21 mouse cellular contexts compared by ENCODE assay signal in genomic region chr3:86179714-86180113, GRCm38 (mm10). TPM values are rescaled to one million over a fixed set of nuclear protein-coding genes. Genes with fewer than 3 reads are reported as not detected.
DNase-seq lines count a peak whose midpoint lies in the region; ATAC-seq and TF ChIP-seq lines count a peak whose summit lies in the region.
"Had no signal": no experiment of that assay in that cellular context is flagged by ENCODE, and none has a peak within 500 bp of the region (broad histone marks: within the 10 kb centered on the region; RNA-seq: fewer than 3 reads in every experiment).

No protein-coding gene starts in this region.

- no peaks in the 10 kb centered on the region for H3K79me2 ChIP-seq in CH12.LX (replicated peaks; ENCODE audit: control insufficient read depth, extremely low read depth, insufficient read depth, poor library complexity, severe bottlenecking)

- peak; percentile 65 for ATAC-seq in granulocyte monocyte progenitor cell, adult 5-6 weeks (replicated peaks; ENCODE audit: poor library complexity, severe bottlenecking)
- peak; percentile 54 for ATAC-seq in megakaryocyte, adult 5-6 weeks (ENCODE audit: poor library complexity, severe bottlenecking)
- no peak for ATAC-seq in megakaryocyte-erythroid progenitor cell, adult 5-6 weeks (replicated peaks; ENCODE audit: low FRiP score, low TSS enrichment, poor library complexity, severe bottlenecking)
- ATAC-seq in midbrain, embryonic 15.5 days (replicated peaks) = no peak
- ATAC-seq: activated CD4-positive, CD25-positive, alpha-beta regulatory T cell, adult 4 months; forebrain, embryonic 13.5 days; forebrain, embryonic 15.5 days; Patski had no signal

- TF ChIP-seq RAD21 in CH12.LX (IDR thresholded peaks at IDR 0.05; ENCODE audit: low read depth, low read length) = peak; percentile 15

- in situ Hi-C loops in CH12.LX (cut with MboI; ENCODE audit: low pct_ligation_motif_present, low pct_unique_long_range_greater_than_20kb, low sequenced_read_pairs) = no loop called here

- TF ChIP-seq POLR2A in CH12.LX (IDR thresholded peaks at IDR 0.05; ENCODE audit: low read depth, low read length) = no peak

- TF ChIP-seq EP300 in CH12.LX (IDR thresholded peaks at IDR 0.05; ENCODE audit: low read length) = no peak

- no peaks in the 10 kb centered on the region; a peak in 1 of 4 replicates for H3K4me1 ChIP-seq in CH12.LX (ENCODE audit: control insufficient read depth in 1 of 2, insufficient read depth in 2 of 2)
- no peaks in the 10 kb centered on the region for H3K4me1 ChIP-seq in midbrain, embryonic 15.5 days
- H3K4me1 ChIP-seq: embryonic facial prominence, embryonic 10.5 days; embryonic facial prominence, embryonic 12.5 days; forebrain, embryonic 13.5 days; forebrain, embryonic 15.5 days had no signal

- dilution Hi-C loops in CH12.LX (cut with MboI; ENCODE audit: extremely low pct_ligation_motif_present, extremely low pct_unique_long_range_greater_than_20kb, low sequenced_read_pairs) = no loop called here

- no peak overlapping the region for H3K4me3 ChIP-seq in CH12.LX (replicated peaks in 1 of 3; ENCODE audit: low read depth in 2 of 3, low read length in 2 of 3, poor library complexity in 1 of 3)
- H3K4me3 ChIP-seq in midbrain, embryonic 15.5 days = no peak overlapping the region
- H3K4me3 ChIP-seq: embryonic facial prominence, embryonic 10.5 days; embryonic facial prominence, embryonic 12.5 days; forebrain, embryonic 13.5 days; forebrain, embryonic 15.5 days had no signal

- 89% methylated on average over 7 of the region's 7 CpGs for WGBS in midbrain, embryonic 15.5 days

- no peak overlapping the region for H3K9ac ChIP-seq in CH12.LX (ENCODE audit: insufficient read depth, low read depth)
- no peak overlapping the region for H3K9ac ChIP-seq in midbrain, embryonic 15.5 days
- H3K9ac ChIP-seq: embryonic facial prominence, embryonic 12.5 days; forebrain, embryonic 13.5 days; forebrain, embryonic 15.5 days had no signal

- TF ChIP-seq CTCF in CH12.LX (conservative IDR thresholded peaks at IDR 0.05 in 1 of 2, IDR thresholded peaks at IDR 0.05 in 1 of 2; ENCODE audit: low read depth in 2 of 2, low read length in 2 of 2) = peak in 1 of 2 experiments; percentile 27; a peak in 2 of 4 replicates

- H3K9me3 ChIP-seq in CH12.LX (replicated peaks; ENCODE audit: low read length) = no peaks in the 10 kb centered on the region
- no peaks in the 10 kb centered on the region for H3K9me3 ChIP-seq in midbrain, embryonic 15.5 days
- H3K9me3 ChIP-seq: embryonic facial prominence, embryonic 10.5 days; embryonic facial prominence, embryonic 12.5 days; forebrain, embryonic 13.5 days; forebrain, embryonic 15.5 days; G1E had no signal

- no peak overlapping the region for H3K27ac ChIP-seq in CH12.LX (ENCODE audit: insufficient read depth, low read depth)
- no peak overlapping the region for H3K27ac ChIP-seq in midbrain, embryonic 15.5 days
- H3K27ac ChIP-seq: embryonic facial prominence, embryonic 10.5 days; embryonic facial prominence, embryonic 12.5 days; forebrain, embryonic 13.5 days; forebrain, embryonic 15.5 days had no signal

- H3K36me3 ChIP-seq in CH12.LX (replicated peaks in 1 of 2; ENCODE audit: control insufficient read depth in 1 of 2, insufficient read depth in 1 of 2, low read length in 1 of 2) = no peaks in the 10 kb centered on the region
- no peaks in the 10 kb centered on the region for H3K36me3 ChIP-seq in midbrain, embryonic 15.5 days (replicated peaks)
- H3K36me3 ChIP-seq: embryonic facial prominence, embryonic 10.5 days; embryonic facial prominence, embryonic 12.5 days; forebrain, embryonic 15.5 days; G1E had no signal

- DNase-seq in CH12.LX (ENCODE audit: extremely low read depth) = no peak
- no peak for DNase-seq in urinary bladder, adult 2 months (ENCODE audit: low spot score)
- DNase-seq: adrenal gland, adult 8-10 months; adrenal gland, postnatal 14 days; adrenal gland, postnatal 36 days; cerebellum, adult 11-12 months; cerebellum, adult 2 months; cerebellum, adult 9-10 months; cerebellum, postnatal 10 days; cerebellum, postnatal 25 days had no signal

- H3K27me3 ChIP-seq in CH12.LX (replicated peaks) = no peaks in the 10 kb centered on the region
- H3K27me3 ChIP-seq in midbrain, embryonic 15.5 days (replicated peaks) = no peaks in the 10 kb centered on the region
- H3K27me3 ChIP-seq: embryonic facial prominence, embryonic 12.5 days; forebrain, embryonic 13.5 days; forebrain, embryonic 15.5 days; Patski had no signal

- H3K4me2 ChIP-seq in CH12.LX (ENCODE audit: insufficient read depth, low read depth, poor library complexity, severe bottlenecking) = no peak overlapping the region
- H3K4me2 ChIP-seq in midbrain, embryonic 15.5 days = no peak overlapping the region
- H3K4me2 ChIP-seq: embryonic facial prominence, embryonic 12.5 days; forebrain, embryonic 13.5 days; forebrain, embryonic 15.5 days had no signal

TF ChIP-seq in CH12.LX, 34 proteins besides CTCF, POLR2A, EP300 and RAD21:
- TF ChIP-seq CHD1 (IDR thresholded peaks at IDR 0.05; ENCODE audit: low read depth, low read length) (no peak), ZKSCAN1 (IDR thresholded peaks at IDR 0.05; ENCODE audit: borderline replicate concordance, low read depth, low read length) (no peak), BHLHE40 (IDR thresholded peaks at IDR 0.05; ENCODE audit: low read depth, low read length) (no peak), ELF1 (IDR thresholded peaks at IDR 0.05; ENCODE audit: low read depth, low read length) (no peak), CHD2 (IDR thresholded peaks at IDR 0.05; ENCODE audit: low read length) (no peak), JUN (IDR thresholded peaks at IDR 0.05; ENCODE audit: insufficient read depth, low read depth, low read length) (no peak), POLR2AphosphoS2 (IDR thresholded peaks at IDR 0.05; ENCODE audit: low read depth, low read length) (no peak), MXI1 (IDR thresholded peaks at IDR 0.05; ENCODE audit: low read depth, low read length) (no peak), E2F4 (IDR thresholded peaks at IDR 0.05; ENCODE audit: insufficient replicate concordance, low read depth, low read length) (no peak), ZNF384 (IDR thresholded peaks at IDR 0.05; ENCODE audit: low read depth, low read length) (no peak), KAT2A (IDR thresholded peaks at IDR 0.05; ENCODE audit: insufficient replicate concordance, low read length) (no peak)

RNA-seq across cellular contexts. Expression of gene Rps3a1, which starts 37.2 kb away (rescaled TPM):
- total RNA-seq in CH12.LX (2012; rRNA removed) (3,430 and 3,559 TPM in 2 replicates), CH12.LX (2014; rRNA removed) (4,566 and 5,270 TPM in 2 replicates)
- polyA plus RNA-seq in CH12.LX (2012; ENCODE audit: insufficient read length, low read depth) = 2,244 and 2,512 TPM in 2 replicates
- total RNA-seq in granulocyte monocyte progenitor cell, adult 5-6 weeks (2014; fragmentation: Nextera tagmentation) = 3,744 and 3,748 TPM in 2 replicates
- 6,425 and 6,963 TPM in 2 replicates for total RNA-seq in granulocyte monocyte progenitor cell, adult 5-6 weeks (2017)
- 2,058 and 2,275 TPM in 2 replicates for total RNA-seq in megakaryocyte, adult 5-6 weeks (2015)
- 3,397 and 3,773 TPM in 2 replicates for total RNA-seq in megakaryocyte, adult 5-6 weeks (2017)
- 2,026 and 2,254 TPM in 2 replicates for polyA plus RNA-seq in urinary bladder, adult 2 months (2012; rRNA removed)
- total RNA-seq in megakaryocyte-erythroid progenitor cell, adult 5-6 weeks (2014; fragmentation: Nextera tagmentation) = 3,660 and 3,786 TPM in 2 replicates
- 6,025 and 7,409 TPM in 2 replicates for total RNA-seq in megakaryocyte-erythroid progenitor cell, adult 5-6 weeks (2017)
- 475 and 483 TPM in 2 replicates for polyA plus RNA-seq in midbrain, embryonic 15.5 days (2015; fragmentation: Nextera tagmentation; extraction: Ambion mirVana)

RNA-seq across cellular contexts. Expression of gene Lrba, which starts 44.8 kb away (rescaled TPM):
- 22.1 and 22.6 TPM in 2 replicates for total RNA-seq in CH12.LX (2012; rRNA removed)
- 11.3 and 12.3 TPM in 2 replicates for total RNA-seq in CH12.LX (2014; rRNA removed)
- polyA plus RNA-seq in CH12.LX (2012; ENCODE audit: insufficient read length, low read depth) = 10.8 and 13.8 TPM in 2 replicates
- total RNA-seq in granulocyte monocyte progenitor cell, adult 5-6 weeks (2014; fragmentation: Nextera tagmentation) = 14.0 and 15.8 TPM in 2 replicates
- 19.3 and 21.8 TPM in 2 replicates for total RNA-seq in granulocyte monocyte progenitor cell, adult 5-6 weeks (2017)
- total RNA-seq in megakaryocyte, adult 5-6 weeks (2015) = 7.5 and 9.3 TPM in 2 replicates
- 13.4 and 19.1 TPM in 2 replicates for total RNA-seq in megakaryocyte, adult 5-6 weeks (2017)
- 13.7 and 15.0 TPM in 2 replicates for polyA plus RNA-seq in urinary bladder, adult 2 months (2012; rRNA removed)
- 18.2 and 28.9 TPM in 2 replicates for total RNA-seq in megakaryocyte-erythroid progenitor cell, adult 5-6 weeks (2014; fragmentation: Nextera tagmentation)
- total RNA-seq in megakaryocyte-erythroid progenitor cell, adult 5-6 weeks (2017) = 28.8 and 29.1 TPM in 2 replicates
- polyA plus RNA-seq in midbrain, embryonic 15.5 days (2015; fragmentation: Nextera tagmentation; extraction: Ambion mirVana) = 3.7 and 5.1 TPM in 2 replicates

Comparison
In these comparisons a context has a peak if more than half of its experiments do, and no peak if none do; other contexts are left out.
1. ATAC-seq: peak in granulocyte monocyte progenitor cell, adult 5-6 weeks (single experiment) and megakaryocyte, adult 5-6 weeks (single experiment); none in megakaryocyte-erythroid progenitor cell, adult 5-6 weeks (single experiment) and midbrain, embryonic 15.5 days (single experiment).